Mouse (Mus musculus): ENCODE results near the gene Fhod1. TPM values are rescaled to one million over a fixed set of nuclear protein-coding genes. Genes with fewer than 3 reads are reported as not detected.

The Fhod1 gene
- polyA plus RNA-seq, 1 experiment from 2014 or later = 3.4 TPM

DNA sequence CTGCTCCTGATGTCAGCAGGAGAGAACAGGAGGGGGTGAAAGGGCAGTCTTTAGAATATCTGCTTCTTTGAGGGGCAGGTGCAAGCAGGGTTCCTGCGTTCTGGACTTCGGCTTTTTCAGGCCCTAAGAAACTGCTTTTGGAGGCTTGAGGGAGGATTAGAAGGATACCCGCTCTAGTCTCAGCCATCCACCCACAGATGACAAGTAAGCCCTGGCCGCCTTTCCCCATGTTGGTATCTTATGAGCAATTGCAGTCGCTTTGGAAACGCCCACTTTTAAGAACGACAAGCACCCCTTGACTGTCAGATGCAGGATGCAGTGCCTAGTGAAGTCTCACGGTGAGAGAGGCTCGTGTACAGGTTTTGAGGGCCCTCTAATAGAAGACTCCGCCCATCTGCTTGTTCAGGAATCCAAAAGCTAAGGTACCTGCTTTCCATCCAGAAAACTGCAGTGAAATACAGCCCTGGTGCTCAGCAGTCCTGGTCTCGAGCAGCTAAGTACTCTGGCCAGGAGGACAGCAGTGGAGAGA, 29.0 kb downstream of the Fhod1 start:
- Histone ChIP-seq H3K4me1 (ENCODE audit: control insufficient read depth, insufficient read depth, low read length) (no peaks in the 10 kb centered on the region), H3K36me3 (ENCODE audit: control insufficient read depth, insufficient read depth, low read length) (peaks cover 3% of the 10 kb centered on the region; the same call in 1 of the 2 replicates), H3K4me2 (ENCODE audit: low read depth, severe bottlenecking) (no peak overlapping the region), H3K9ac (ENCODE audit: low read length) (no peak overlapping the region), H3K27ac (replicated peaks; ENCODE audit: low read depth, low read length) (no peak overlapping the region), H3K9me3 (ENCODE audit: control insufficient read depth, low read length) (no peaks in the 10 kb centered on the region), H3K4me3 (ENCODE audit: low read depth, low read length) (no peak overlapping the region), H3K27me3 (ENCODE audit: control insufficient read depth, insufficient read depth, low read length) (no peaks in the 10 kb centered on the region)
- WGBS = 82% methylated on average over 11 of the region's 11 CpGs
- ATAC-seq (ENCODE audit: insufficient number of reproducible peaks, low FRiP score, low TSS enrichment, low read depth) (no peak), DNase-seq (ENCODE audit: low spot score) (no peak)

DNA sequence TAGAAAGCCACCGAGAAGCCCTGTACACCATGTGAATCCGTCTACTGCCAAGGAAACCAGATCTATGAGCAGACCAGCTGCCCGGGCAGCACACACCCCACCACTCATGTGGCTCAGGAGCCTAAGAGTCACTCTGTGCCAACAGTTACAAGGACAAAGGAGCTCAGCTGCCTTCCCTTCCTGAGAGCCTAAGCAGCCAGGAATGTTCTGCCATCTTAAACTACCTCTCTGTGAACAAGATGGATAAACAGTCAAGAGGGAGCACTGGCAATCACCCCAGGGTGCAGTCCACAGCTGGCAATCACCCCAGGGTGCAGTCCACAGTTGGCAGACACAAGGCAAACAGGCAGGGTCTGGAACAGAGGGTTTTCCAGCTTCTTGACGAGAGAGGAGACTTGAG, 29.8 kb downstream of the Fhod1 start:
- Histone ChIP-seq H3K9me3 (ENCODE audit: control insufficient read depth, low read length) (no peaks in the 10 kb centered on the region), H3K27me3 (ENCODE audit: control insufficient read depth, insufficient read depth, low read length) (no peaks in the 10 kb centered on the region), H3K36me3 (ENCODE audit: control insufficient read depth, insufficient read depth, low read length) (peaks cover 4% of the 10 kb centered on the region; the same call in 1 of the 2 replicates), H3K4me1 (ENCODE audit: control insufficient read depth, insufficient read depth, low read length) (no peaks in the 10 kb centered on the region), H3K4me2 (ENCODE audit: low read depth, severe bottlenecking) (no peak overlapping the region), H3K27ac (replicated peaks; ENCODE audit: low read depth, low read length) (no peak overlapping the region), H3K4me3 (ENCODE audit: low read depth, low read length) (no peak overlapping the region), H3K9ac (ENCODE audit: low read length) (no peak overlapping the region)
- WGBS = 86% methylated on average over 4 of the region's 4 CpGs
- DNase-seq (ENCODE audit: low spot score) (no peak), ATAC-seq (ENCODE audit: insufficient number of reproducible peaks, low FRiP score, low TSS enrichment, low read depth) (no peak)

DNA sequence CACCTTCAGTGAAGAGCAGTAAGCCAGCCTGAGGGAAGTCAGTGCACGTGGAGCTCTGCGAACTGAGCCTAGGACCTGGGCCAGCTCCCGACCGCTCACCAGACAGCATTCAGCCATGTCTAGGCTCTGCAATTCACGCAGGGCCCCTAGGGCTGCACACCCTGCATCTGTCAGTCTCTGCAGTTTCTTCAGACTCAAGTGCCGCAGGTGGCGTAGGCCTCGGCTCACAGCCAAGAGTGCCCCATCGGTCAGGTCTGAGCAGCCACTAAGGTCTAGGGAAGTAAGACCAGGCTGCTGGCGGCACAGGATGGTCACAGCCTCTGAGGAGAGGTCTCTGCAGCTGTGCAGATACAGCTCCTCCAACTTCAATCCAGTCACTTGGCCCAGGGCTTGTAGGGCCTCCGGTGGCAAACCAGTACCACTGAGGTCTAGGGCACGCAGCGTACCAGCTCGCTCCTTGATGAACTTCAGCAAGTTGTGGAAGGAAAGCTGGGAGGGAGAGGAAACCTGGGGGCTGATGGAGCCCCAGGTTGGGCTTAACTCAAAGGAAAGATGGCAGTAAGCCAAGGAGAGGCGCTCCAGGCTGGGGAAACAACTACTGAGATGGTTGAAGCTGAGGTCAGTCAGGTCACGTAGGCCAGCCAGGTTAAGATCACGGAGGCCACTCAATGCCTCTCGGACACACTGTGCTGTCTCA, 32.5 kb downstream of the Fhod1 start:
- Histone ChIP-seq H3K4me2 (ENCODE audit: low read depth, severe bottlenecking) (no peak overlapping the region), H3K9ac (ENCODE audit: low read length) (no peak overlapping the region), H3K4me3 (ENCODE audit: low read depth, low read length) (no peak overlapping the region), H3K9me3 (ENCODE audit: control insufficient read depth, low read length) (no peaks in the 10 kb centered on the region), H3K4me1 (ENCODE audit: control insufficient read depth, insufficient read depth, low read length) (no peaks in the 10 kb centered on the region), H3K27me3 (ENCODE audit: control insufficient read depth, insufficient read depth, low read length) (no peaks in the 10 kb centered on the region), H3K36me3 (ENCODE audit: control insufficient read depth, insufficient read depth, low read length) (peaks cover 10% of the 10 kb centered on the region; the same call in 1 of the 2 replicates), H3K27ac (replicated peaks; ENCODE audit: low read depth, low read length) (no peak overlapping the region)
- DNase-seq (ENCODE audit: low spot score) (no peak), ATAC-seq (ENCODE audit: insufficient number of reproducible peaks, low FRiP score, low TSS enrichment, low read depth) (no peak)
- WGBS = 90% methylated on average over 18 of the region's 18 CpGs

DNA sequence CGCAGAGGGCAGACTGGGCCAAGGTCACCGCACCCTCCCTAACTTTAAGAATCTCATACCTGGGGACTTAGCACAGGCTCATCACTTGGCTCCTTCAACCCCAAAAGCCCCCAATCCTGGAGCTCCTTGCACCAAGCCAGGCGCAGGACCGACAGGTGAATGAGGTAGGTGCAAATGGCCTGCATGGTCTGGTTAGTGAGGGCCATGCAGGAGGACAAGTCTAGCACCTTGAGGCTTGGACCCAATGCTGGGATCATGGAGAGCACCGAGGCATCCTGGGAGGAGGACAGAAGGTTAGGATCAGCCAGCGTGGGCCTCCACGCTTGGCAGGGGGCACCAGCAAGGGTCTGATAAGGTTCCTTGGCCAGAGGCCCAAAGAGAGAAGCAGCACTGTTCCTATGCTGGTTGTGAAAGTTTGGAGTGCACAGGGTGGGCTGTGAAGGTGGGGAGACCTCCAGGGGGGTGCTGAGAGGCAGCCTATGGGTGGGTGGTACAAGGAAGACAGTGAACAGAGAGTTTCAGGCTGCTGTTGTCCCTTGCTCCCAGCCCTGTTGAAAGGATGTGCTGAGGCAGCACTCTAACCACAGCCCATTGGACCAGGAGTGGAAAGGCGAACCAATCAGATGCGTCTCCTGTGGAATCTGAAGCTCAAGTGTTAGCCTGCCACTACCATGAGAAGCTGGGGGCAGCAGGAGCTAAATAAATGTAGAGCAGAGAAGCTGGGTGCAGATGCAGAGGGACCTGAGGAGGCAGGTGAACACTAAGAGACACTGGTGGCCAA, 33.9 kb downstream of the Fhod1 start:
- Histone ChIP-seq H3K9me3 (ENCODE audit: control insufficient read depth, low read length) (no peaks in the 10 kb centered on the region), H3K36me3 (ENCODE audit: control insufficient read depth, insufficient read depth, low read length) (peaks cover 10% of the 10 kb centered on the region; the same call in 1 of the 2 replicates), H3K4me3 (ENCODE audit: low read depth, low read length) (no peak overlapping the region), H3K4me1 (ENCODE audit: control insufficient read depth, insufficient read depth, low read length) (no peaks in the 10 kb centered on the region), H3K9ac (ENCODE audit: low read length) (no peak overlapping the region), H3K27me3 (ENCODE audit: control insufficient read depth, insufficient read depth, low read length) (no peaks in the 10 kb centered on the region), H3K27ac (replicated peaks; ENCODE audit: low read depth, low read length) (no peak overlapping the region), H3K4me2 (ENCODE audit: low read depth, severe bottlenecking) (no peak overlapping the region)
- 85% methylated on average over 9 of the region's 9 CpGs for WGBS
- ATAC-seq (ENCODE audit: insufficient number of reproducible peaks, low FRiP score, low TSS enrichment, low read depth) = no peak
- no peak for DNase-seq (ENCODE audit: low spot score)

DNA sequence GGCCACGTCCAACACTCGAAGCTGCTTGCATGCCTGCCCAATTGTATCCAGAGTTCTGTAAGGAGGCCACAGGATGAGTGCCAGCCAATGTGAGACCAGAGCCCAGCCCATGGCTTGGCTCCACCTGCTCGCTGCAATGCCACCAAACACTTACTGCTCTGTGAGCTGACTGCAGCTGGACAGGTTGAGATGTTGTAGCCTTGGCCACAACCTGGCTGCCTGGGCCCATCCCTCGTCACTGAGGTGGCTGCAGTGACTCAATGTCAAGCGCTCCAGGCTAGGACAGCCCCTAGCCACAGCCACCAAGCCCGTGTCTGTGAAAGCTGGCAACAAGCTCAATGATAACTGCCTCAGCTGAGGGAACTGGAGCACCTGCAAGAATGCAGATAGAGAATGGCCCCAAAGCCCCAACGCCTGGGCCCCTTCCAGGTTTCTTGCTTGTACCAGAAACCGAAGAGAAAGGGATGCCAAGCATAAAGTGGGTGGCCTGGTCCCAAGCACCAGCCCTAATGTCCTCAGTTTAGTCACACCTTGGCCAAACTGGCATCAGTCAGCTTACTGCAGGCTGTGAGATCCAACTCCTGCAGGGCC, 34.8 kb downstream of the Fhod1 start:
- H3K4me1 ChIP-seq (ENCODE audit: control insufficient read depth, insufficient read depth, low read length) = no peaks in the 10 kb centered on the region
- no peak overlapping the region for H3K27ac ChIP-seq (replicated peaks; ENCODE audit: low read depth, low read length)
- WGBS = 87% methylated on average over 8 of the region's 8 CpGs
- no peak for DNase-seq (ENCODE audit: low spot score)
- H3K27me3 ChIP-seq (ENCODE audit: control insufficient read depth, insufficient read depth, low read length) = no peaks in the 10 kb centered on the region
- H3K4me3 ChIP-seq (ENCODE audit: low read depth, low read length) = no peak overlapping the region
- no peak for ATAC-seq (ENCODE audit: insufficient number of reproducible peaks, low FRiP score, low TSS enrichment, low read depth)
- peaks cover 17% of the 10 kb centered on the region for H3K36me3 ChIP-seq (ENCODE audit: control insufficient read depth, insufficient read depth, low read length)
- H3K9ac ChIP-seq (ENCODE audit: low read length) = no peak overlapping the region
- H3K4me2 ChIP-seq (ENCODE audit: low read depth, severe bottlenecking) = no peak overlapping the region
- no peaks in the 10 kb centered on the region for H3K9me3 ChIP-seq (ENCODE audit: control insufficient read depth, low read length)

DNA sequence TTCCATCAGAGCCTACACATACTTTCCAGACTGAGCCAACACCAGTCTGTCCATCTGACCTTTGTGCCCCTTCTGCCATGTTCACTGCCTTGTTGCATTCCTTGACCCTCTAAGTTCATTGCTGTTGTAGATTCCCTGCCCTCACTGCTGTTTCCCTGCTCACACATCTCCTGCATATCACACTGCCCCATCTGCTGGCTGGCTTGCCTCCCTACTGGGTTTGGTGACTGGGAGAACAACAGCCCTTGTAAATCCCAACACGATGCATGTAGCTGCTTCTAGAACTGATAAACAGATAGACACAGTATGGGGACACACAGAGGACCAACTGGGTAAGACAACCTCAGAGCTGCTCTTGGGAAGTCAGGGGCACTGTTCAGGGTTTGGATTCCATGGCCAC, 36.0 kb downstream of the Fhod1 start:
- H3K4me1 ChIP-seq (ENCODE audit: control insufficient read depth, insufficient read depth, low read length) = no peaks in the 10 kb centered on the region
- H3K4me2 ChIP-seq (ENCODE audit: low read depth, severe bottlenecking) = no peak overlapping the region
- H3K4me3 ChIP-seq (ENCODE audit: low read depth, low read length) = no peak overlapping the region
- H3K9me3 ChIP-seq (ENCODE audit: control insufficient read depth, low read length) = no peaks in the 10 kb centered on the region
- H3K9ac ChIP-seq (ENCODE audit: low read length) = no peak overlapping the region
- H3K27ac ChIP-seq (replicated peaks; ENCODE audit: low read depth, low read length) = no peak overlapping the region
- WGBS = 88% methylated on average over 1 of the region's 1 CpGs
- H3K36me3 ChIP-seq (ENCODE audit: control insufficient read depth, insufficient read depth, low read length) = peaks cover 19% of the 10 kb centered on the region
- DNase-seq (ENCODE audit: low spot score) = no peak
- no peak for ATAC-seq (ENCODE audit: insufficient number of reproducible peaks, low FRiP score, low TSS enrichment, low read depth)
- no peaks in the 10 kb centered on the region for H3K27me3 ChIP-seq (ENCODE audit: control insufficient read depth, insufficient read depth, low read length)

DNA sequence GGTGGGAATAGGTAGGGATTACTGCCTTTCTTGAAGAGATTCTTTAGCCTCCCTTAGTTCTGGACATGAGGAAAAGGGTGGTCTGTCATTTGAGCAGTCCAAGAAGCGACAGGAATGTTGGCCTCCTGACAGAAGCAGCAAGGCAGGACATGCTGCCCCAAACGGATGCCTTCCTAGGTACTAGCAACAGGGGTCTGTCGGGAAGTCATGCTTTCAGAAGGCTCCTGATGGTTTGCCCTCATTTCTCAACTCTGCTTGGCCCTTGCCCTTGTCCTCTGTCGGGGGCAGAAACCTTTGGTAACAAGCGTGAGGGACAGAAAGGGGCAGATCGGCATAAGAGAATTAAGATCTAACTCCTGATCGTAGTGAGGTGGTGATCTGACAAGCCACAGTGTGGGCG, 37.6 kb downstream of the Fhod1 start:
- no peaks in the 10 kb centered on the region for H3K27me3 ChIP-seq (ENCODE audit: control insufficient read depth, insufficient read depth, low read length)
- no peak overlapping the region for H3K4me2 ChIP-seq (ENCODE audit: low read depth, severe bottlenecking)
- DNase-seq (ENCODE audit: low spot score) (no peak), ATAC-seq (ENCODE audit: insufficient number of reproducible peaks, low FRiP score, low TSS enrichment, low read depth) (no peak)
- H3K4me1 ChIP-seq (ENCODE audit: control insufficient read depth, insufficient read depth, low read length) = peaks cover 12% of the 10 kb centered on the region
- no peak overlapping the region for H3K27ac ChIP-seq (replicated peaks; ENCODE audit: low read depth, low read length)
- H3K9me3 ChIP-seq (ENCODE audit: control insufficient read depth, low read length) = no peaks in the 10 kb centered on the region
- H3K9ac ChIP-seq (ENCODE audit: low read length) = no peak overlapping the region
- 87% methylated on average over 8 of the region's 8 CpGs for WGBS
- H3K36me3 ChIP-seq (ENCODE audit: control insufficient read depth, insufficient read depth, low read length) = peaks cover 16% of the 10 kb centered on the region
- H3K4me3 ChIP-seq (ENCODE audit: low read depth, low read length) = no peak overlapping the region

DNA sequence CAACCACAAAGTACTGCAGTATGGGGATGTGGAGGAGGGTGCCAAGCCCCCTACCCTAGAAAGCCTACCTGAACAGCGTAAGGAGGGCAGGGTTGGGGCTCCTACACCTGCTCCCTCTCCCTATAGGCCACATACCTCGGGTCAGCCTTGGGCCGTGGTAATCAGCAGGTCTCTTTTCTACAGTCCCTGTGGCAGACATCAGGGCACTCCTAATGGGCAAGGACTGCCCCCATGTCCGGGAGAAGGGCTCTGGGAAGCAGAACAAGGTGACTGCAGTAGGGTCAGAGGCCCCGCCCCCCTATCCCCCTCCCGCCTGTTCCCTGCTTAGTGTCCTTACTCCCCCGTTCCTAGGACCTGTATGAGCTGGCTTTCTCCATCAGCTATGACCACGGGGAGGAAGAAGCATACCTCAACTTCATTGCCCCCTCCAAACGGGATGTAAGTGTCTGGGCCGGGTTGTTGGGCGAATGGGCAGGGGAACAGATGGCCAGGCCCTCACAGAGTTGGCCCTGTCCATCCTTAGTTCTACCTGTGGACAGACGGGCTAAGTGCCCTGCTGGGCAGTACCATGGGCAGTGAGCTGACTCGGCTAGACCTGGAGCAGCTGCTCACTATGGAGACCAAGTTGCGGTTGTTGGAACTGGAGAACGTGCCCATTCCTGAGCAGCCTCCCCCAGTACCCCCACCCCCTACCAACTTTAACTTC, 38.5 kb downstream of the Fhod1 start:
- no peaks in the 10 kb centered on the region for H3K27me3 ChIP-seq (ENCODE audit: control insufficient read depth, insufficient read depth, low read length)
- no peaks in the 10 kb centered on the region for H3K9me3 ChIP-seq (ENCODE audit: control insufficient read depth, low read length)
- ATAC-seq (ENCODE audit: insufficient number of reproducible peaks, low FRiP score, low TSS enrichment, low read depth) (no peak), DNase-seq (ENCODE audit: low spot score) (no peak)
- H3K4me1 ChIP-seq (ENCODE audit: control insufficient read depth, insufficient read depth, low read length) = peaks cover 12% of the 10 kb centered on the region
- H3K4me2 ChIP-seq (ENCODE audit: low read depth, severe bottlenecking) = no peak overlapping the region
- H3K4me3 ChIP-seq (ENCODE audit: low read depth, low read length) = no peak overlapping the region
- 75% methylated on average over 15 of the region's 15 CpGs for WGBS
- peaks cover 16% of the 10 kb centered on the region for H3K36me3 ChIP-seq (ENCODE audit: control insufficient read depth, insufficient read depth, low read length)
- H3K27ac ChIP-seq (replicated peaks; ENCODE audit: low read depth, low read length) = no peak overlapping the region
- no peak overlapping the region for H3K9ac ChIP-seq (ENCODE audit: low read length)
